Mouse (Mus musculus): ENCODE data around the gene Gpr179. TPM values are rescaled to one million over a fixed set of nuclear protein-coding genes. Genes with fewer than 3 reads are reported as not detected.
"Not testable (repeated sequence)": the region's sequence is repeated elsewhere in the genome, so short reads cannot be mapped to it uniquely, and the experiment has no call there.

Gene Gpr179
- total and polyA plus RNA-seq, 2 experiments, result not detected

DNA sequence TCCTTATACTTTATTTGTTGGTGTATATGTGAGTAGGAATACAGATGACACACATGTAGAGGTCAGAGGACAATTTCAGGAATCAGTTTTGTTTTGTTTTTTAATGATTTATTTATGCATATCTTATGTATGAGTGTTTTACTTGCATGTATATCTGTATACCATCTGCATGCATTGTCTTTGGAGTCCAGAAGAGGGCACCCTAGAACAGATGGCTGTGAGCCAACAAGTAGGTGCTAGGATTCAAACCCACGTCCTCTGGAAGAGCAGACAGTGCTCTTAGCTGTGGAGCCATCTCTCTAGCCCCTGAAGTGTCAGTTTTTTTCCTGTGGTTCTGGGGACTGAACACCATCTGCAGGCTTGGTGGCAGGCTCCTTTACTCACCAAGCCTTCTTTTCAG, 26.7 kb downstream of the Gpr179 start:
- Histone ChIP-seq H3K79me2 (ENCODE audit: control insufficient read depth, insufficient read depth, low read length) (no peaks in the 10 kb centered on the region), H3K4me1 (ENCODE audit: control insufficient read depth, insufficient read depth, low read length) (no peaks in the 10 kb centered on the region), H3K27ac (replicated peaks; ENCODE audit: insufficient read depth, low read depth, low read length) (no peak overlapping the region), H3K4me3 (ENCODE audit: insufficient read depth, low read depth, low read length) (no peak overlapping the region), H3K36me3 (ENCODE audit: control insufficient read depth, insufficient read depth, low read length) (peaks cover 20% of the 10 kb centered on the region), H3K27me3 (ENCODE audit: control insufficient read depth, insufficient read depth, low read length) (no peaks in the 10 kb centered on the region), H3K9ac (ENCODE audit: low read depth, low read length) (no peak overlapping the region)
- WGBS, result 72% methylated on average over 1 of the region's 1 CpGs
- TF ChIP-seq CTCF (IDR thresholded peaks at IDR 0.05; ENCODE audit: low read depth, low read length), result peak; percentile 42
- TF ChIP-seq POLR2A (IDR thresholded peaks at IDR 0.05; ENCODE audit: extremely low read depth, insufficient read depth, low read length), result no peak
- DNase-seq (ENCODE audit: extremely low read depth, low read depth, low spot score), result no peak

GRCm38 (mm10) chr11:97321894-97322600, 29.8 kb downstream of the Gpr179 start:
- H3K9ac ChIP-seq (ENCODE audit: low read depth, low read length); H3K79me2 ChIP-seq (ENCODE audit: control insufficient read depth, insufficient read depth, low read length); H3K4me1 ChIP-seq (ENCODE audit: control insufficient read depth, insufficient read depth, low read length); H3K27ac ChIP-seq (replicated peaks; ENCODE audit: insufficient read depth, low read depth, low read length); H3K27me3 ChIP-seq (ENCODE audit: control insufficient read depth, insufficient read depth, low read length); H3K4me3 ChIP-seq (ENCODE audit: insufficient read depth, low read depth, low read length): not testable (repeated sequence)
- H3K36me3 ChIP-seq (ENCODE audit: control insufficient read depth, insufficient read depth, low read length), result peaks cover 10% of the 10 kb centered on the region
- 92% methylated on average over 8 of the region's 8 CpGs for WGBS
- DNase-seq (ENCODE audit: extremely low read depth, low read depth, low spot score), result peak; percentile 30

GRCm38 (mm10) chr11:97321197-97321596, 30.7 kb downstream of the Gpr179 start:
- Histone ChIP-seq H3K79me2 (ENCODE audit: control insufficient read depth, insufficient read depth, low read length) (no peaks in the 10 kb centered on the region), H3K27me3 (ENCODE audit: control insufficient read depth, insufficient read depth, low read length) (no peaks in the 10 kb centered on the region), H3K27ac (replicated peaks; ENCODE audit: insufficient read depth, low read depth, low read length) (no peak overlapping the region), H3K36me3 (ENCODE audit: control insufficient read depth, insufficient read depth, low read length) (peaks cover 10% of the 10 kb centered on the region), H3K9ac (ENCODE audit: low read depth, low read length) (no peak overlapping the region), H3K4me1 (ENCODE audit: control insufficient read depth, insufficient read depth, low read length) (no peaks in the 10 kb centered on the region), H3K4me3 (ENCODE audit: insufficient read depth, low read depth, low read length) (no peak overlapping the region)
- TF ChIP-seq POLR2A (IDR thresholded peaks at IDR 0.05; ENCODE audit: extremely low read depth, insufficient read depth, low read length), result no peak
- TF ChIP-seq CTCF (IDR thresholded peaks at IDR 0.05; ENCODE audit: low read depth, low read length), result no peak
- DNase-seq (ENCODE audit: extremely low read depth, low read depth, low spot score), result no peak
- 95% methylated on average over 8 of the region's 8 CpGs for WGBS

- under 1% methylated on average over 50 of the region's 50 CpGs for WGBS
- no peaks in the 10 kb centered on the region for H3K36me3 ChIP-seq (ENCODE audit: control insufficient read depth, insufficient read depth, low read length)
- H3K9ac ChIP-seq (ENCODE audit: low read depth, low read length), result peak within 1 kb of the TSS; percentile 70
- H3K4me3 ChIP-seq (ENCODE audit: insufficient read depth, low read depth, low read length), result peak within 1 kb of the TSS; percentile 71
- TF ChIP-seq POLR2A (IDR thresholded peaks at IDR 0.05; ENCODE audit: extremely low read depth, insufficient read depth, low read length) (peak; percentile 53), CTCF (IDR thresholded peaks at IDR 0.05; ENCODE audit: low read depth, low read length) (no peak)
- no peaks in the 10 kb centered on the region for H3K27me3 ChIP-seq (ENCODE audit: control insufficient read depth, insufficient read depth, low read length)
- DNase-seq (ENCODE audit: extremely low read depth, low read depth, low spot score), result peak; percentile 88
- peak within 1 kb of the TSS; percentile 41; the same call in 1 of the 2 replicates for H3K27ac ChIP-seq (replicated peaks; ENCODE audit: insufficient read depth, low read depth, low read length)
- H3K79me2 ChIP-seq (ENCODE audit: control insufficient read depth, insufficient read depth, low read length), result no peaks in the 10 kb centered on the region
- H3K4me1 ChIP-seq (ENCODE audit: control insufficient read depth, insufficient read depth, low read length), result peaks cover 3% of the 10 kb centered on the region; the same call in 1 of the 2 replicates
Measured at GRCm38 (mm10) chr11:97315504-97316503, 36.1 kb downstream of the Gpr179 start, which contains the start of gene Mrpl45. Mrpl45 (plus strand) TSS chr11:97315716.

DNA sequence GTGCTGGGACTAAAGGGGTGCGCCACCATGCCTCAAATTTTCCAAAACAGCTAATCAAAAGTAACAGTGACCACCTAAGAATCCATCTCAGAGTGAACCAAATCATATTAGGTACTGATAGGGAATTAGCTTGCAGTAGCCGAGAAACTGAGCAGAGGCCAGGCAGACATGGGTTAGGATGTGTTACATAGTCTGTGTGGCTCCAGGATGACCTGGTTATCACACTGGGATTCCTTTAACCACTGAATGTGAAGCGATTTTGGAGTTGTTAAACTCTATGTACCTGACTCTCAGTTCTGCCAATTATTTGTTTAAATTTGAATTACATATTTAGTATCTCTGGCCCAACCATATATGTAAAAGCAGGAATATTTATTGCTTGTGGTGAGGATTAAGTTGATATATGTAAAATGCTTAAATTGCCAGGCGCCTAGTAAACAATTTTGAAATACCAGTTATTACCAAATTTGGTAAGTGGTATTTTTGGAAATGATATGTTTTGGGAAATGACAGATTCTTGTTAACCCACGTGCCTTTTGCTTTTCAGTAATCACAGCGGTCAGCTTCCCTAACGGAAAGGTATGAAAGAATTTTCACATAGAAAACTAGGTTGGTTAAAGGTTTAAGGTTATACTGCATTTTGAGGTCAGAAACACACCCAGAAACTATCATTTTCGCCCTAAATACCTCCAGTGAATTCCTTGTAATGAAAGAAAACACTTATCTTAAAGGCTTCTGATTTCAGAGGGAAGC, 37.0 kb downstream of the Gpr179 start:
- WGBS, result 37% methylated on average over 8 of the region's 8 CpGs

More for the DNA sequence above, 37.0 kb downstream of the Gpr179 start:
- peaks cover 3% of the 10 kb centered on the region; the same call in 1 of the 2 replicates for H3K4me1 ChIP-seq (ENCODE audit: control insufficient read depth, insufficient read depth, low read length)
- TF ChIP-seq POLR2A (IDR thresholded peaks at IDR 0.05; ENCODE audit: extremely low read depth, insufficient read depth, low read length) (no peak), CTCF (IDR thresholded peaks at IDR 0.05; ENCODE audit: low read depth, low read length) (no peak)
- no peak for DNase-seq (ENCODE audit: extremely low read depth, low read depth, low spot score)
- H3K27ac ChIP-seq (replicated peaks; ENCODE audit: insufficient read depth, low read depth, low read length), result no peak overlapping the region
- no peaks in the 10 kb centered on the region for H3K27me3 ChIP-seq (ENCODE audit: control insufficient read depth, insufficient read depth, low read length)
- no peak overlapping the region for H3K9ac ChIP-seq (ENCODE audit: low read depth, low read length)
- peak overlapping the region; percentile 8; the same call in 1 of the 2 replicates for H3K4me3 ChIP-seq (ENCODE audit: insufficient read depth, low read depth, low read length)
- no peaks in the 10 kb centered on the region for H3K79me2 ChIP-seq (ENCODE audit: control insufficient read depth, insufficient read depth, low read length)
- H3K36me3 ChIP-seq (ENCODE audit: control insufficient read depth, insufficient read depth, low read length), result no peaks in the 10 kb centered on the region
